Mouse (Mus musculus) liver, adult 2 months (tissue): ENCODE data around the gene Atxn7l1.

Experiments used
- CTCF ChIP-seq: fragments of 200-500 bp; IDR thresholded peaks from 2 replicates; pipeline ENCODE4 v1.5.1; 2011; ENCODE audit warnings: low read depth, low read length, control low read depth
- POLR2A ChIP-seq: fragments of 200-500 bp; IDR thresholded peaks from 2 replicates; pipeline ENCODE4 v1.6.1; 2011; ENCODE audit warnings: low read length, control low read depth; ENCODE audit not compliant: insufficient read depth; ENCODE audit errors: extremely low read depth

DNA sequence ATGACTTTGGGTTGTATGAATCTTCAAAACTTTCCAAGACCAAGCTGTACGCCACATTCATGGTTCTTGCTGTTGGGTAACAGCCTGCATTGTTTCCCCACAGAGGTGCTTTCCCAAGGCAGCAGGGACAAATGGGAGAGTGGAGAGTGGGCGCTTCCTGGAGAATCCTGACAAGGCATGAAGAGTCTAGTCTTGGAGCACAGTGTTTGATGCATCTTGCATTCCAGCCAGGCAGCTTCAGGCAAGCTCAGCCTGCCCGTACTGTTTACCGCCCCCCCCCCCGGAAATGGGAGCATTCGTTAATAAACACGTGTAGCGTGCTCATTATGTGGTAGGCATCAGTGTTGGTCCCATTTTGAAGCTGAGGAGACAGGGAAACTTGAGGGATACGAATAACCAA lies 25.4 kb downstream of the Atxn7l1 start:
- no peak for TF ChIP-seq CTCF
- no peak for TF ChIP-seq POLR2A
